Mouse (Mus musculus) left cerebral cortex, postnatal 14 days (tissue): ENCODE results near the gene Best1. TPM values are rescaled to one million over a fixed set of nuclear protein-coding genes. Genes with fewer than 3 reads are reported as not detected.
"Not testable (repeated sequence)": the region's sequence is repeated elsewhere in the genome, so short reads cannot be mapped to it uniquely, and the experiment has no call there.

Experiments used
- DNase-seq, 2 experiments: peaks; one replicate each; pipeline ENCODE4 v3.0.0; 2021 to 2022; ENCODE audit warnings: low spot score in 2 of 2, mixed read lengths in 1 of 2
- intact Hi-C: fragments of 180-260 bp; cut with DNase I; formaldehyde crosslinking; loops from one replicate; pipeline ENCODE4 v1.15.1; 2025
- total RNA-seq, 2 experiments: library from RNA; stranded (reverse); gene quantifications; 2 replicates each; pipeline ENCODE4 v1.2.3; 2021

Gene Best1
- total RNA-seq, 2 experiments from 2014 or later = 1.1 to 2.1 TPM

GRCm38 (mm10) chr19:9979156-9979555 is 22.3 kb downstream of the Best1 start:
- intact Hi-C loops = no loop called here
- DNase-seq = no peak

- DNase-seq = peak; percentile 64 to 79
- intact Hi-C loops = no loop called here
Observed at GRCm38 (mm10) chr19:9978431-9978951, 22.9 kb downstream of the Best1 start.

DNA sequence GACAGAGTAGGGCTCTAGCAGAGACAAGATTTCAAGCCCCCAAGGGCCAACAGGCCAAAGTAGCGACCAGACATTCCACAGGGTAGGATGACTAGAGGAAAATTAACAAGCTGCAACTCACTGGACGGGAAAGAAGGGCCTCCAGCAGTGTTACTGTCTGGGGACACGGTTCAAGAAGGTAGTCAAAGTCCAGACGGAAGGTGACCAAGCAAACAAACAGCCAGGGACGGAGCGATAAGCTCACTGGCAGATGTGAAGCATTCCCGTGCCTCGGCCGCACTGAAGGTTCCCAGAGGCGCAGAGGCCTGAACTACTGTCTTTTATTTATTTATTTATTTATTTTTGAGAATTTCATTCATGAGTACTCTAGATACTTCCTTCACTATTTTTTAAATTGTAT is 24.3 kb downstream of the Best1 start:
- intact Hi-C loops = no loop called here
- DNase-seq = no peak

DNA sequence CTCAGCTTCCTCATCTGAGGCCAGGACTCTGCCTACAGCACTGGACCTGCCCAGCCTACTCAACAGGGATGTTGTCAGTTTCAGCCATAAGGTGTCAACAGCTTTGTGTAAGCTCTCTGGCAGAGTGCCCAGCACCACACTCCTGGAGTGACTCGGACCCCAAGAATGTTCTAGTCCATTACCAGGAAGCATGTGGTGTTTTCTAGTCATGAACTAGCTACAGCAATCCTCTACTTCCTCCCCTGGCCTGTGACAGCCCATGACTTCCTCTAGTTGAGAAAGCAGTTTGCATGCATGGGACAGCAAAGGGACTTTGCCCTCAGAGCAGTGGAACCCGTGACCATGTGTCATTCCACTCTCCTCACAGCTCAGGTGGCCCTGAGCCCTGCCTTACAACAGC is 26.6 kb downstream of the Best1 start:
- peak in 1 of 2 experiments; percentile 42 for DNase-seq
- intact Hi-C loops = not testable (repeated sequence)

DNA sequence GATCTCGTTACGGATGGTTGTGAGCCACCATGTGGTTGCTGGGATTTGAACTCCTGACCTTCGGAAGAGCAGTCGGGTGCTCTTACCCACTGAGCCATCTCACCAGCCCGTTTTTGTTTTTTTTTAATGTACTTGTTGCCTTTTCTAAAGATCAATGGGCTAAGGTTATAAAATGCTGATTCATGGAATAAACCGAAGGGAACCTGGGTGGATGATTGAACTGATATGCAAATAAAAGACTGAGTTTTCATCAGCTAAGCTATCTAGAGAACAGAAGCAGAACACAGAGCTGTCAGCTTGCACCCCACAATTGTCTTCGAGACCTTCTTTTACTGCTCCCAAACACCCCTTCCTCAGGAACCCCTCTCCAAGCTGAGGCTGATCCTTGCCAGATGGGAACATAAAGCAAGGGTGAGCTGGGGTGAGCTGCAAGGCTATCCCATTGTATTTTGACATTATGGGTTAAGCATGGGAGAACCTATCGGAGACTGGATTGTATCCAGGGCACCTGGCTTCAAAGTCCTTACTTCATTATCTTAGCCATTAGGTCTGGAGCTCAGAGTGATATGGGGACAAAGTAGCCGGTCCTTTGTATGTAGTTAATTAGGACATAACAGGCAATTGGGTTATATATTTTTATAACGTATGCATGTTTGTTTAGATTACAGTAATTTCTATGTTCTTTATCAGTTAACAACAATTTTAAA is 33.2 kb downstream of the Best1 start:
- DNase-seq = no peak
- intact Hi-C loops = no loop called here

DNA sequence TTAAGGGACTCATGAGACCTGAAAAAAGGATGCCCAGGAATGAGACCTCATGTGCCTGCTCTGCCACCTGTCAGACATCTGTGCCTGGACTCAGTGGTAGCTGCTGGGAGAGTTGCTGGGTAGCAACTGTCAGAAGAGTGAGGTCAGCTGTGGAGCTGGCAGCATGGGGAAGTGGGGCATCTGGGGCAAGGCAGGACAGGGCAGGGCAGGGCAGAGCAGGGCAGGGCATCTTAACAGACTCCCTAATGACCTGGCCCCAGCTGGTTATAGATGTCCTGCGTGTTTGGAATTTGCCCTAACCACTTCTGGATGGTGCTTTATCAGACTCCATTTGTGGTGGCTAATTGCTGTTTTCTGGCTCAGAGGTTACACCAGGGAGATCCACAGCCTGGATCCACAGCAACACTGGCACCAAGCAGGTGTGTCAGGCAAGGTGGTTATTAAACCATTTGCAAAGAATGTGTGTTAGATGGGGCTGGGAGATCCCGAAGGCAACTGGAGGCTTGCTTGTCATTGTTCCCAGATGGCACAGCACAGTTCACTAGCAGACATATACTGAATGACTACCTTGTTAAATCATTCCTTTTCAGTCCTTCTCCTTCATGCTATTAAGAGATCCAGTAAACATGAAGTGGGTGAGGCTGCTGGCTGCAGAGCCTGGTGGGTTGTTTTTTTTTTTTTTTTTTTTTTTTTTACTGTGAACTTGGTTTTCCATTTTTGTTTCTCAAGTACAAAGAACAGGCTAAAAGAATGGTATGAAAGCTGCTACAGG is 35.2 kb downstream of the Best1 start:
- intact Hi-C loops = no loop called here
- DNase-seq = peak in 1 of 2 experiments; percentile 38

DNA sequence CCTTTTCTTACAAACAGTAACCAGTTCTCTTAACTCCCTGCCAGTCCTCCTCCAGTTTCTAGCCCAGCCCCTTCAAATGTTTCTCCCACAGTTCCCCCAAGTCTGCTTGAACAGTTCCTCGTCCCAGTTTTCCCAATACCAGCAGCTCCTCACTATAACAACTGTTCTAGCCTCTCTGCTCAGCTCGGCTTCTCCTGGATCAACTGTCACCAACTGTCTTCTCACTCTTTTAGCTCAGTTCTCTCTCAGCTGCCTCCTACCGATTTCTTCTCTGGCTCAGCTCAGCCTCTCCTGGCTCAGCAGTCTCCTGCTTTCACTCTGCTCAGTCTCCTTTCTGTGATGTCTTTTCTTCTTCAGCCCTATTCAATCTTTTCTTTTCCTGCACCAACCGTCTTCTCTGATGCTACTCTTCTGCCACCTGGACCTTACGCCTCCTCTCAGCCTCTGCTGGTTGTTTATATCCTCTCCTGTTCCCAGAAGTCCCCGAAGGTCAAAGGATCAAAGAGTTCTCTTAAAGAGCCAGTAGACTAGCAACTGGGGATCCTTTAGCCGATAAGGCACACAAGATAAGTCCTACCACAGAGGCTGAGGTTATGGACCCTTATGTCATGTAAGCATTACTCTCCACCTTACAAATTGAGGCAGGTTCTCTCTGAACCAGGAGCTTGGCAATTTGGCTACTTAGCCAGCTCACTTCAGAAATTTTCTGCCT is 37.1 kb downstream of the Best1 start:
- peak in 1 of 2 experiments; percentile 40 for DNase-seq
- intact Hi-C loops = loop anchor here (5.0 kb wide), 1 partner anchor 42 kb away; no protein-coding TSS in a partner anchor

- no peak for DNase-seq
- intact Hi-C loops = loop anchor here (5.0 kb wide), 1 partner anchor 38 kb away; no protein-coding TSS in a partner anchor
Observed at GRCm38 (mm10) chr19:9960769-9961168, 40.7 kb downstream of the Best1 start.

GRCm38 (mm10) chr19:9957965-9958364 is 43.5 kb downstream of the Best1 start:
- no peak for DNase-seq
- intact Hi-C loops = no loop called here

DNA sequence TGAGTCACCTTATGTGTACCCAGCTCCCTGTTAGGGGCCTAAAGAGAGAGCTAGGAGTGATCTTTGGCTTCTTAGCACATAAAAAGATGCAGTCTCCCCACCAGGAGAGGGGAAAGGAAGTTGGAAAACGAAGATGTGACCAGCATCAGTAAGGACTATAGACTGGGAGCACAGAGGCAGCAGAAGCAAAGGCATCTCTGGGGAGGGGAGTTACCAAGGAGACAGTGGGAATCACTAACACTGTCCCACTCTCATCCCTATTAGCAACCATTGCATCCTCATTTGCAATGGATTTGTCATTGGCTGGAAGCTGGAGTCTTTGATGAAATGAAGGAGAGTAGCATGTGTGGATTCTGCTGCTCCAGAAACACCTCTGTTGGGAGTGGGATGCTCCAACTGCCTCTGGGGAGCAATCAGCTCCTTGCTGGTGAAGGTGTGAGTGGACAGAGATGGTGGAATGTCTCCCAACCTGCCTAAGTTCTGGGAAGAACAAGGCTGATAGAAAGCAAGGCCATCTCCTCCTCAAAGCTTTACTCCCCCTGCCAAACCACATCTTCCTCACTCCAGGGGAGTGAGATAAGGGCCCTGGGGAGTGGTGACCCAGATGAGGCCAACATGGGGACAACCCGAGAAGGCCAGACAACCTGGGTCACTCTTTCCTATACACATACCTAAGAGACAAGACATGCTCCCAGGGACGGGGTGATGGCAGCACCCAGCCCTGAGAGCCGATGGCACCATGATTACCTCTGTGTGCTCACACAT is 44.6 kb downstream of the Best1 start:
- no peak for DNase-seq
- intact Hi-C loops = no loop called here

- intact Hi-C loops = no loop called here
Observed at GRCm38 (mm10) chr19:9955438-9955837, 46.0 kb downstream of the Best1 start.

DNA sequence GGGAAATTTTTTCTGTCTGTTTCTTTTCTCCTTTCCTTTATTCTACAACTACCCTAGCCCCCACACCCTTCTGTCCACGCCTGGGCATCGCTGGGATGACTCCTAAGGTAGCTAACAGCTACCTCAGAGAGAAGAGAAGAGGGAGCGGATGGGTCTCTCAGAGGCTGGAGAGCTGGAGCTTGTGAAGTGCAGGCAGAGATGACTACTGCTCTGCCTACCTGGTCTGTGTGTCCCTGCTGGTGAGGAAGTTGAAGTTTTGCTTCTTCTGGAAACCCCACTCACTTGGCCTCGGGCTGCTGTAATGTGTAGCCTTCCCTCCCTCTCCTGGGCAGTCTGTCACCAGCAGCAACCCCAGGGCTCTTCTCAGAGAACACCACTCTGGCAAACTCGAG is 46.6 kb downstream of the Best1 start:
- intact Hi-C loops = no loop called here
- DNase-seq = no peak

More at GRCm38 (mm10) chr19:9955438-9955837, 46.0 kb downstream of the Best1 start:
- no peak for DNase-seq

DNA sequence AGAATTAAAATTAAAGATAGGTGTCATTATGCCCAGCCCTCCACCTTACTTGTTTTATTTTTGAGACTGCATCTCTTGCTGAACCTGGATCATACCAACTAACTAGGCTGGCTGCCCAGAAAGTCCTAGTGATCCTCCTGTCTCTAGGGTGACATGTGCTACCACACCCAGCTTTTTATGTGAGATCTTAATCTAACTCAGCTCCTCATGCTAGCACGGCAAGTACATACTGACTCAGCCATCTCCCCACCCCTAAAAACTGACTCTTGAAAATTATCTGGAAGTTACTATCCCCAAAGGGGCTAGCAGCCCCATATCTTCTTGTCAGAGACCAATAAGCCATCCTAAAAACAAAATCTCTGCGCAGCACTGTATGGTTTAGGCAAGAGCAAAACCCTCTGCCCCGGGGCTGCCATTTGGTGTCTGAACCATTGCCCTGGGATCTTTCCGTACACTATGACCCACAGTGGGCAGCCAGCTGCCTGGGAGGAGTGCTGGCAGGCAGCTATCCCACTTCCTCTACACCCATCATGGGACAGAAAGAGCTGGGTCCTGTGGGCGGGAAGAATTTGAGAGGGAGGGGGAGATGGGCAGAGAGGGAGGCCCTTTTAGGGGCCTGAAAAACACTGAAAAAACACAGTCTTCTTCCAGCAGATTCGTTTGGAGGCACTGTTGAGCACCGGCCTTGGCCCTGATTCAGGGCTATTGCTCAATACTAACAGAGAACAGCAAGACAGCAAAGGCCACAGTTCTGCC is 47.2 kb downstream of the Best1 start:
- intact Hi-C loops = no loop called here
- peak; percentile 39 to 66 for DNase-seq

DNA sequence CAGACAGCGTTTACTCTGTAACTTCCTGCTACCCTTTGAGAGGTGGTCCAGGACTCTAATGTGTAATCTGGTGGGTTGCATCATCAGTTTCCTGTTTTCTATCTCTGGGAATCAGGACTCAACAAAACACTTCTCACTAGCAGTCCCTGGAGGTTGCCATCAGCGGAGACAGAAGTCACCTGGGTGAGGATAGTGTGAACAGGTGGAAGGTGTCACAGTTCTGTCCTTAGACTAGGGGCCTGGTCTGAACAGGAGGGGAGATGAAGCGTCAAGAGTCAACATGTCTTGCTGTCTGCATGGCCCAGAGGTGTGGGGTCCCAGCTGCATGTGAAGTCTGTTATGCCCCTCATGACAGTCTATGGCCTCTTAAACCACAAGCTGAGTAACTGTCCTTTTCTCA is 48.5 kb downstream of the Best1 start:
- intact Hi-C loops = no loop called here
- no peak for DNase-seq

DNA sequence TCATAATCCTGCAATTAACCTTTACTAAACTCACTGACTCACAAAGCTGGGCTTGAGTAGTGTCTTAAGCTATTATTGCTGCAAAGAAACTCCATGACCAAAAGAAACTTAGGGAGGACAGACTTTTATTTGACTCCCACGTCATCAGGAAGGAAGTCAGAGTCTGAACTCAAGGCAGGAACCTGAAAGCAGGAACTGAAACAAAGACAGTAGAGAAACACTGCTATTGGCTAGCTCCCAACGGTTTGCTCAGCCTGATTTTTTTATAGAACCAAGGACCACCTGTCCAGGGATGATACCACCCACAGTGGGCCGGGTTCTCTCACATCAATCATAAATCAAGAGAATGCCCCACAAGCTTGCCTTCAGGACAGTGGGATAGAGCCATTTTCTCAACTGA is 49.0 kb downstream of the Best1 start:
- DNase-seq = no peak
- intact Hi-C loops = no loop called here

GRCm38 (mm10) chr19:9946986-9947385 is 54.4 kb downstream of the Best1 start:
- no peak for DNase-seq

GRCm38 (mm10) chr19:9945800-9946564 is 55.5 kb downstream of the Best1 start:
- no peak for DNase-seq
- intact Hi-C loops = no loop called here

More at GRCm38 (mm10) chr19:9946986-9947385, 54.4 kb downstream of the Best1 start:
- intact Hi-C loops = no loop called here
